Mouse (Mus musculus) kidney, adult 2 months (tissue): ENCODE results near the gene Becn1. TPM values are rescaled to one million over a fixed set of nuclear protein-coding genes. Genes with fewer than 3 reads are reported as not detected.
"Not testable (repeated sequence)": the region's sequence is repeated elsewhere in the genome, so short reads cannot be mapped to it uniquely, and the experiment has no call there.

Source experiments
- DNase-seq: peaks from one replicate; pipeline ENCODE4 v3.0.0; 2021
- H3K27ac ChIP-seq: fragments of 200-500 bp; 2 replicates; pipeline ENCODE4 v1.5.1; 2012; ENCODE audit warnings: low read depth, low read length, control low read depth, inconsistent platforms; ENCODE audit not compliant: insufficient read depth
- H3K27me3 ChIP-seq: fragments of 200-500 bp; replicated peaks from 2 replicates; pipeline ENCODE4 v1.6.1; 2012; ENCODE audit warnings: mild to moderate bottlenecking, moderate library complexity, low read length, inconsistent platforms; ENCODE audit not compliant: control insufficient read depth, insufficient read depth
- H3K36me3 ChIP-seq: fragments of 200-500 bp; 2 replicates; pipeline ENCODE4 v1.6.1; 2012; ENCODE audit warnings: mild to moderate bottlenecking, moderate library complexity, low read length, inconsistent platforms; ENCODE audit not compliant: control insufficient read depth, insufficient read depth
- H3K4me1 ChIP-seq: fragments of 200-500 bp; 2 replicates; pipeline ENCODE4 v1.6.1; 2011; ENCODE audit warnings: low read length; ENCODE audit not compliant: control insufficient read depth, insufficient read depth
- H3K4me3 ChIP-seq: fragments of 200-500 bp; 2 replicates; pipeline ENCODE4 v1.5.1; 2011; ENCODE audit warnings: mild to moderate bottlenecking, low read depth, low read length, control low read depth; ENCODE audit not compliant: insufficient read depth
- CTCF ChIP-seq: fragments of 200-500 bp; conservative IDR thresholded peaks from 2 replicates; pipeline ENCODE4 v1.5.1; 2011; ENCODE audit warnings: low read depth, mild to moderate bottlenecking, control low read depth, low read length, moderate library complexity, mixed read lengths; ENCODE audit not compliant: insufficient read depth, insufficient read length
- POLR2A ChIP-seq: fragments of 200-500 bp; IDR thresholded peaks from one replicate; pipeline ENCODE4 v1.6.1; 2011; ENCODE audit warnings: low read depth, low read length, control low read depth
- WGBS: fragments of 180-500 bp; shearing (Covaris S2); methylation state at CpG from one replicate; pipeline ENCODE4 v1.1.7; 2018; 5-methylcytosine and 5-hydroxymethylcytosine counted together
- polyA plus RNA-seq: library from polyadenylated mRNA; depleted of rRNA; stranded (reverse); fragments of >200 nt; gene quantifications from 2 replicates; pipeline ENCODE4 v1.2.3, GENCODE M21; 2012

The Becn1 gene
- polyA plus RNA-seq, 1 experiment = 61.9 TPM

- 5% methylated on average over 9 of the region's 9 CpGs for WGBS
- H3K27me3 ChIP-seq = no peaks in the 10 kb centered on the region
- 0 out of 2 replicates have a peak, but pooled peaks cover 4% of the 10 kb centered on the region for H3K4me1 ChIP-seq
- DNase-seq = no peak
- H3K36me3 ChIP-seq = no peaks in the 10 kb centered on the region
- no peak overlapping the region for H3K27ac ChIP-seq
- TF ChIP-seq CTCF = no peak
- TF ChIP-seq POLR2A = no peak
- H3K4me3 ChIP-seq = peak overlapping the region; percentile 0; the same call in 1 of the 2 replicates
Measured at GRCm38 (mm10) chr11:101338123-101338760, 36.2 kb upstream of the Becn1 start.

- Histone ChIP-seq H3K27me3 (no peaks in the 10 kb centered on the region), H3K36me3 (no peaks in the 10 kb centered on the region), H3K4me1 (0 out of 2 replicates have a peak, but pooled peaks cover 4% of the 10 kb centered on the region), H3K4me3 (no peak overlapping the region), H3K27ac (no peak overlapping the region)
- 82% methylated on average over 9 of the region's 9 CpGs for WGBS
- no peak for TF ChIP-seq POLR2A
- TF ChIP-seq CTCF = peak; percentile 57
- DNase-seq = peak; percentile 60
Measured at GRCm38 (mm10) chr11:101335685-101336084, 33.6 kb upstream of the Becn1 start.

GRCm38 (mm10) chr11:101334516-101334915 is 32.4 kb upstream of the Becn1 start:
- DNase-seq = no peak
- 48% methylated on average over 6 of the region's 6 CpGs for WGBS
- H3K27ac ChIP-seq = no peak overlapping the region
- TF ChIP-seq CTCF (no peak), POLR2A (no peak)
- 0 out of 2 replicates have a peak, but pooled peaks cover 4% of the 10 kb centered on the region for H3K4me1 ChIP-seq
- H3K36me3 ChIP-seq = no peaks in the 10 kb centered on the region
- H3K27me3 ChIP-seq = no peaks in the 10 kb centered on the region
- H3K4me3 ChIP-seq = no peak overlapping the region

GRCm38 (mm10) chr11:101334023-101334422 is 31.9 kb upstream of the Becn1 start:
- Histone ChIP-seq H3K27ac (no peak overlapping the region), H3K4me1 (0 out of 2 replicates have a peak, but pooled peaks cover 4% of the 10 kb centered on the region), H3K4me3 (no peak overlapping the region), H3K36me3 (no peaks in the 10 kb centered on the region), H3K27me3 (no peaks in the 10 kb centered on the region)
- 66% methylated on average over 10 of the region's 10 CpGs for WGBS
- TF ChIP-seq POLR2A (no peak), CTCF (no peak)
- no peak for DNase-seq

GRCm38 (mm10) chr11:101332537-101332936 is 30.5 kb upstream of the Becn1 start:
- Histone ChIP-seq H3K27ac (no peak overlapping the region), H3K4me3 (no peak overlapping the region)
- 66% methylated on average over 3 of the region's 3 CpGs for WGBS

GRCm38 (mm10) chr11:101330961-101331360 is 28.9 kb upstream of the Becn1 start:
- not testable (repeated sequence) for H3K4me3 ChIP-seq, H3K36me3 ChIP-seq, H3K27me3 ChIP-seq, H3K4me1 ChIP-seq, H3K27ac ChIP-seq, DNase-seq
- 80% methylated on average over 6 of the region's 6 CpGs for WGBS

More at GRCm38 (mm10) chr11:101332537-101332936, 30.5 kb upstream of the Becn1 start:
- DNase-seq = no peak
- H3K36me3 ChIP-seq = no peaks in the 10 kb centered on the region
- no peaks in the 10 kb centered on the region for H3K27me3 ChIP-seq
- H3K4me1 ChIP-seq = 0 out of 2 replicates have a peak, but pooled peaks cover under 1% of the 10 kb centered on the region
- TF ChIP-seq CTCF (no peak), POLR2A (no peak)

GRCm38 (mm10) chr11:101330371-101330924 is 28.4 kb upstream of the Becn1 start, which contains the start of gene Aoc3:
TSS of gene Aoc3 (plus strand) at chr11:101330605.
- 72% methylated on average over 7 of the region's 7 CpGs for WGBS

More at GRCm38 (mm10) chr11:101330371-101330924, 28.4 kb upstream of the Becn1 start, which contains the start of gene Aoc3:
- Histone ChIP-seq H3K4me1 (no peaks in the 10 kb centered on the region), H3K36me3 (no peaks in the 10 kb centered on the region), H3K27ac (no peak within 1 kb of the TSS), H3K27me3 (no peaks in the 10 kb centered on the region), H3K4me3 (no peak within 1 kb of the TSS; the same call in 1 of the 2 replicates)
- DNase-seq = no peak
- TF ChIP-seq POLR2A = no peak
- no peak for TF ChIP-seq CTCF
